Mouse (Mus musculus) C2C12 (cell line): ENCODE measurements around the gene Fermt1.

Source experiments
- CTCF ChIP-seq: IDR thresholded peaks from one replicate; pipeline ENCODE4 v1.5.1; 2011; ENCODE audit not compliant: control insufficient read depth, insufficient read depth, insufficient read length
- FOSL1 ChIP-seq: IDR thresholded peaks from one replicate; pipeline ENCODE4 v1.8.0; 2011; ENCODE audit warnings: mild to moderate bottlenecking, low read length; ENCODE audit not compliant: poor library complexity, insufficient read depth, severe bottlenecking
- MAX ChIP-seq: IDR thresholded peaks from one replicate; pipeline ENCODE4 v1.6.1; 2011; ENCODE audit warnings: mild to moderate bottlenecking, control low read depth
- MYOD1 ChIP-seq: IDR thresholded peaks from one replicate; pipeline ENCODE4 v1.6.1; 2011; ENCODE audit warnings: low read depth; ENCODE audit not compliant: control insufficient read depth, insufficient read length
- MYOG ChIP-seq: IDR thresholded peaks from one replicate; pipeline ENCODE4 v1.6.1; 2011; ENCODE audit not compliant: control insufficient read depth, insufficient read length; ENCODE audit errors: extremely low read depth
- USF1 ChIP-seq: IDR thresholded peaks from one replicate; pipeline ENCODE4 v1.6.1; 2011; ENCODE audit warnings: low read depth, mild to moderate bottlenecking, control low read depth, moderate library complexity

- TF ChIP-seq CTCF (no peak), MYOD1 (no peak), MYOG (no peak), MAX (no peak), FOSL1 (no peak), USF1 (no peak)
Measured at GRCm38 (mm10) chr2:132898211-132898610, 47.5 kb downstream of the Fermt1 start.
